Mouse (Mus musculus): Measurements from ENCODE around the gene Mlx. TPM values are rescaled to one million over a fixed set of nuclear protein-coding genes. Genes with fewer than 3 reads are reported as not detected.
"Not testable (repeated sequence)": the region's sequence is repeated elsewhere in the genome, so short reads cannot be mapped to it uniquely, and the experiment has no call there.

Mlx gene
- total RNA-seq, 2 experiments from 2014 or later: 44.9 to 49.9 TPM

DNA sequence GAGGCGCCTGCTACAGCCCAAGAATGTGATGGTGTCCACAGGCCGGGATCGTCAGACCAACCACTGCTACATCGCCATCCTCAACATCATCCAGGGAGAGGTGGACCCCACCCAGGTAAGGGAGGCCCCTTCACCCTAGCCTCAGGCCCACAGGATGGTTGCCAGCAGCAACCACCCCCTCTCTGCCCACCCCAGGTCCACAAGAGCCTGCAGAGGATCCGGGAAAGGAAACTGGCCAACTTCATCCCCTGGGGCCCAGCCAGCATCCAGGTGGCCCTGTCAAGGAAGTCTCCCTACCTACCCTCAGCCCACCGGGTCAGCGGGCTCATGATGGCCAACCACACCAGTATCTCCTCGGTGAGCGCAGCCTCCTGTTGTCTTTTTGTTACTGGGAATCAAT lies 37.9 kb downstream of the Mlx start:
- DNase-seq (ENCODE audit: low spot score in 2 of 2): not testable (repeated sequence)
- intact Hi-C loops (cut with DNase I): loop anchor here (10.0 kb wide), 1 partner anchor 50 kb away; the partner anchor contains the start of genes Ccr10, Cntnap1 and Plekhh3

DNA sequence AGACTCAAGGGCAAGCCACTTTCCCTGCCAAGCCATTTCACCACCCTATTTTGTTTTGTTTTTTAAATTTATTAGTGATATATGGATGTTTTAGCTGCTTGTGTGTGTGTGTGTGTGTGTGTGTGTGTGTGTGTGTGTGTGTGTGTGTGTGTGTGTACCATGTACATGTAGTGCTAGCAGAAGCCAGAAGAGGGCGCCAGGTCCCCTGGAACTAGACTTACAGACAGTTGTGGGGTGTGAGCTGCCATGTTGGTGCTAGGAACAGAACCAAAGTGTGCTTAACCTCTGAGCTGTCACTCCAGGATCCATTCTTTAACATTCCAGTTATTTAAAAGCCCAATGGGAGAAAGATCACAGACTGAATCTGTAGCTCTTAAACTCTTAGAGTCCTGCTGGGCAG lies 40.0 kb downstream of the Mlx start:
- peak; percentile 21 to 42 for DNase-seq (ENCODE audit: low spot score in 2 of 2)
- intact Hi-C loops (cut with DNase I): loop anchor here (10.0 kb wide), 1 partner anchor 48 kb away; the partner anchor contains the start of genes Ccr10, Cntnap1 and Plekhh3

DNA sequence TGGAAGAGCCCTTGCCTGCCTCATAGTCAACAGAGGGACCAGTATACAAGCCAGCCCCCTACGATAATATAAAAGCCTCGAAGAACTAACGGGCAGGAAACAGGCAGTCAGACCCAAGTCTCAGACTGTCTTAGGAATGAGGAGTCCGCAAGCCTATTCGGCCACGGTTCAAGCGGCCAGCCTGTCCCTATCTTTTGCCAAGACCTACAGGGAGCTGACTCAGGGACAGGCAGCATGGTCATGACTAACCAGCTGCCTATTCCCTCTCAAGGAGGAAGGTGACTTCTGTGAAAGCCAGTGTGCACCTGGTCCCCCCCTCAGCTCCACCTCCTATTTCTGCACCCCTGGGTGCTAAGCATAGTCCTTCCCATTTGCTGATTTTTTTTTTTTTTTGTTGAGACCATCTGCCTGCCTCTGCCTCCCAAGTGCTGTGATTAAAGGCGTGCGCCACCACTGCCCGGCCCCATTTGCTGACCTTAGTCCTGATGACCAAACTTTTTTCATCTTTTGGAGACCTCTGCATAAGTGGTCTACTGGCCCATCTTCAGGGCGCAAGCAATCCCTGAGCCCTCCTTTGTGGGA lies 42.0 kb downstream of the Mlx start:
- no peak for DNase-seq (ENCODE audit: low spot score in 2 of 2)
- intact Hi-C loops (cut with DNase I): loop anchor here (10.0 kb wide), 1 partner anchor 46 kb away; the partner anchor contains the start of genes Ccr10, Cntnap1 and Plekhh3

DNA sequence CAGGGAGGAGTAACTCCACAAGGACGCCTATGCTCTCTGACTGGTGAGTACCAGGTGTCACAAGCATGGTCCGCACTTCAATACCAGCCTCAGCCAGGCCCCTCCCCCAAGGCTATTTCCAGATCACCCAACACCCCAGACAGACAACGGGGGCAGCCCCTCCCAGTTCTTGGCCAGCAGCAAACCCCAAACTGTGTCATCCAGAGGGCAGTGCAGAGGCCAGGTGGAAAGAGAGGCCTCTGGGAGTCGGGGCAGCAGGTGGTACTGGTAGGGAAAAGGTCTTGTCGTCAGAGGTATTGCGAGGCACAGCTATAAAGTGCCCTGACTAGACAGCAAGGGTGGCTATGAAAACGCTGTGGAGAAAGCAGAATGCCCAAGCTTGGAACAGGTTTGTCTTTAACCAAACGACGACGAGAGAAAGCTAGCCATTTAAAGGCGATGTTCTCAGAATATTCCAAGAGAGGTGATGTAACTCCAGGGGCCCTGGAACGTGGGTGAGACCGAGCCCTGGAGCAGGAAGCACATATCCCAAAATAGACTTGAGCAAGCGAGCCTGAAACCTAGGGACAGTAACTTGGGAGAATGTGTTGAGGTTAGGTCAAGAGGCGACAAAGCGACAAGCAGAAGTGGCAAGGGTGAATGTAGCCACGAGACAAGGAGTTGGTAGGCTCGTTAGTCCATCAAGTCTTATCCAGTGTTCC lies 43.1 kb downstream of the Mlx start:
- intact Hi-C loops (cut with DNase I): no loop called here
- DNase-seq (ENCODE audit: low spot score in 2 of 2): peak in 1 of 2 experiments; percentile 26

DNA sequence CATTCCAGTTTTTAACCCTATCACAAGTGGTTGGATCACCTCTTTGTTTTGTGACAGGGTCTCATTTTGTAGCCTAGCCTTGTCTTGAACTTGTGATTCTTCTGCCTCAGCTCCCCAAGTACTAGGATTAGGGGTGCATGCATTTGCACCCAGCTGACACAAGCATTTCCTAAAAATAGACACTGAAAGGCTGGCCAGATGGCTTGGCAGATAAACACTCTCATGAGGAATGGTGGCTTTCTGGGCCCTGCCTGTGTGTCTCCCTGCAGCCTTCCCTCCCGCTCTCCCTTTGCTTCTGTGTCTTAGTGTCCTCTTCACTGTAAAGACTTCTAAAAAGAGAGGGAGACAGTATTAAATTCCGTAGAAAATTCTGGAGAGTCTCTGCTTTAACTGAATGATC lies 44.1 kb downstream of the Mlx start:
- intact Hi-C loops (cut with DNase I): no loop called here

DNA sequence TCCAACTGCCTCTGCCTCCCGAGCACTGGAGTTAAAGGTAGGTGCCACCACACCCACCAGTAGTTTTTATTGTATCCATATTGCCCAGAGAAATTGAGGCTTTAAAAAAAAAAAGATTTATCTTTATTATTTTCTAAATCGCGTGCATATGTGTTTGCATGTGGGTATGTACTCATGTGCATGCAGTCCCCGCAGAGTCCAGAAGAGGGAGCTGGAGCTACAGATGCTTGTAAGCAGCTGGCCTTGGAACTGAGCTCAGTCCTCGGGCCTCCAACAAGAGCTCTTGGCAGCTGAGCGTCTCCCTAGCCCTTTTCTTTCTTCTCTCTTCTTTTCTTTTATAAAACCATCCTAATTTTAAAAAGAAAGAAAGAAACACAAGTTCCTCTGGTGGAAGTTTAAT lies 44.6 kb downstream of the Mlx start:
- intact Hi-C loops (cut with DNase I): no loop called here
- DNase-seq (ENCODE audit: low spot score in 2 of 2): peak; percentile 33 to 66

More for the DNA sequence above, 44.1 kb downstream of the Mlx start:
- DNase-seq (ENCODE audit: low spot score in 2 of 2): no peak

DNA sequence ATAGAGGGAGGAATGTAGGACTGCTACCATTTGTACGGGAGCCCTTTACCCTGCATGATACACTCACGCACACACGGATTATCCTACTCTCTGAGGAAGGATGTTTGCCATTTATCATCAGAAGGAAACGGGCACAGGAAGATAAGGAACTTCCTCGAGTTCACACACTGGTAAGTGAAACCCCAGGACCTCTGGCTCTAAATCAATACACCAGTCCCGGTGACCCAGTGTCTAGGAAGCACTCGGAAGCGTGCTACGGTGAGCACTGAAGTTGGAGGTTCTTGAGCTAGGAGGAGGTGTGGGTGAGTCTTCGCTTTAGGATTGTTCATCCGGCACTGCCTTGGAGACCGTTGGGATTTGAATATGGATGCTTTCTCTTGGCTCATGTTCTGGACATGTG lies 46.0 kb downstream of the Mlx start:
- intact Hi-C loops (cut with DNase I): no loop called here
- DNase-seq (ENCODE audit: low spot score in 2 of 2): no peak

DNA sequence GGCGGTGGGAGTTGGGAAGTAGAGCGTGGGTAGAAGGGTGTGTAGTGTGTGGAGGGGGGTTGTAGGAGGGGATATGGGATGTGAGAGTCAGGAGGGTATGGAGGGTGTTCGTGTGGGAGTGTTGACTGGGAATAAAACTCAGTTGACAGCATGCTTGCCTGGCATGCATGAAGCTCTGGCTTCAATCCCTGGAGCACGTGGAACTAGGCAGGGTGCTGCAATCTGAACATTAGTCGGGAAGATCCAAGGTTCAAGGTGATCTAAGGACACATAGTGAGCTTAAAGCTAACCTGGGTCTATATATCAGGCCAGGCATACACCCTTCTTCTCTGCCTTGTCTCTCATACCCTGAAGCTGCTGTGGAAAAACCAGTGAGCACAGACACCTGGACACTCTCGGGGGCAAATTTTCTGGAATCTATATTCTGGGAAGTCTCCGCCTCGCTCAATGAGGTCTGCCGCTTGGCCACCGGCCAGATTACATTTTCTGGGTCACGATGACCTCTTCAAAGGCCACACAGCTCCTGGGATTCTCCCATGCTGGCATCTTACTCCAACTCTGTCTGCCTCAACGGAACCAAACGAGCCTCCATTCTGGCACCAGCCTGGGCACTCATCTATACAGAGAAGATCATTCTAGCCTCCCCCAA lies 47.3 kb downstream of the Mlx start:
- intact Hi-C loops (cut with DNase I): no loop called here
- no peak for DNase-seq (ENCODE audit: low spot score in 2 of 2)

DNA sequence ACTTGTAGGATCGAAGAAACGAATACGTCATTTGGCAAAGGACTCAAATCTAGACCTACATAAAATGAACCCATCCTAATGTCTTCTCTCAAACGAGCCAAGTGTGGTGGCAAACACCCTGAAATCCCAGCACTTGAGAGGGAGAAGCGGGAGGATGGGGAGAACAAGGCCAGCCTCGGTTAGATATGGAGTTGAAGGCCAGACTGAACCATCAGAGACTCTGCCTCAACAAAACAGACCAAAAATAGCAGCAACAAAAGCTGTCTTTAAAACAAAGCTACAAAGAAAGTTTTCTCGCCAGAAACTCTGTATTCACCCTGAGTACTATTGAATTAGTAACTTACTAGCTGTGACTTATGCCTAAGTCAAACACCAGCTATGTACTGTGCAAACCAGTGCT lies 49.9 kb downstream of the Mlx start:
- intact Hi-C loops (cut with DNase I): no loop called here
- no peak for DNase-seq (ENCODE audit: low spot score in 2 of 2)

DNA sequence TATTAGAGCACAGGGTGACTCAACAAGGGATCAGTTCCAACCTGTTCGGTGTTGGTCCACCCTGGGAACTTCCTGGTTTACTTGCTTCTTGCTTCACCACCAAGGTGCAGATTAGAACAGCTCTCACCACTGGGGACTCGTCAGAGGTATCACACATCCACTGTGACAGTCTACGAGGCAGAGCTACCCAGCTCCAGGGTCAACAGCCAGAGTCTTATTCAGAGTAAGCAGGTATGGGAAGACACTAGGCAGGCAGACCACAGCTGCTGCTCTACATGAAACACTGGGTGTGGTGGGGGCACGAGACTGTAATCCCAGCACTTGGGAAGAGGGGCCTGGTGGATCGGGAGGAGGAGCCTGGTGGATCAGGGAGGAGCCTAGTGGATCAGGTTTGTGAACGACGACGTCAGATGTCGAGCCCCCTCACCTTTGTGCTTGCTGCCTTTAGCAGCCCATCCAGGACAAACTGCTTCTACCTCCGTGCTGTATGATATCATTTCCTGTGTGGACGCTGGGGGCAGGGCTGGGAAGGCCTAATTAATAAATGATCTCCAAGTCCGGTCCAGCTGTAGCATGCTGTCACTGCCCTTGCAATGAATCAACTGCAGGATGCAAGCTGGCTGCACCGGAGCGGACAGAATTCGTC lies 51.6 kb downstream of the Mlx start:
- intact Hi-C loops (cut with DNase I): no loop called here
- DNase-seq (ENCODE audit: low spot score in 2 of 2): no peak

DNA sequence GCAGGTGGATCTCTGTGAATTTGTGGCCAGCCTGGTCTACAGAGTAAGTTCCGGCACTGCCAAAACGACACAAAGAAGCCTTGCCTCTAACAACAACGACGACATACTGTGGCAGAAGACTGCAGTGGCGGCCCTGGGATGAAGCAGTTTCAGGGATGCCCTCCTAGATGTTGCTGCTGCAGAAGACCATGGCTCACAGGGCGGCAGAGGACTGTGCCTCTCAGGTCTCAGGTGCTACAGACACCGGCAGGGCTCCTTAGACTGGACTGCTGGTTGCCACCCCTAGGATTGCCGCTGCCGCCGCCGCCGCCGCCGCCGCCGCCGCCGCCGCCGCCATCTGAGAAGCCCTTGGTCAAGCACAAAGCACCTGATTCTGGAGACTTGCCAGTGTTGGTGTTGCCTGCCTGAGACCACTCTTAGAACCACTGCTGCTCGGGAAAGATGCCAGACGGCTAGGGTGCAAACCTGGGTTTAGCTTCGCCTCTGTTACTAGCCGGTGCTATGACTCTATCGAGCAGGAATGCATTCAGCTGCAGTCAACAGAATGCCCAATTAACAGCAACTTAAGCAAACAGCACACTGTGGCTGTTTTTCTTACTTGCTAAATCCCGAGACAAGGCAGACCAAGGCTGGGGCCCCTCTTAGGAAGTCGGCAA lies 53.2 kb downstream of the Mlx start:
- DNase-seq (ENCODE audit: low spot score in 2 of 2): no peak
- intact Hi-C loops (cut with DNase I): no loop called here

DNA sequence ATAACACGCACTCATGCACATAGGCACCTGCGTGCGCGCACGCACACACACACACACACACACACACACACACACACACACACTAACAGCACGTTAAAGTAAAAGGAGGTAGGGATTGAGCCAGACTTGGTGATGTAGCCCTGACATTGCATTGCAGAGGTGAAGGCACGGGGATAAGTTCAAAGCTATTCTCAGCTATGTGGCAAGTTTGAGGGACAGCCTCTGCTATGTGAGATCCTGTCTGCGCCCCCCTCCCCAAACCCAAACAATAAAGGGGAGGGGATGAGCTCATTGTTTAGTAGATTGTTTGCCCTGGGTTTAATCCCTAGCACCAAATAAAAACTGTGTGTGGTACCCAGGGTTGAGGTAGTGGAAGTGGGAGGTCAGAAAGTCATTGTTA lies 54.0 kb downstream of the Mlx start:
- no peak for DNase-seq (ENCODE audit: low spot score in 2 of 2)
- intact Hi-C loops (cut with DNase I): no loop called here

Small RNAs within 50 kb of the gene (microRNA-seq; reads per million reads assigned to microRNA genes)
- gene Gm27626: 0 reads per million in 2 experiments

Other genes starting within 250 kb of the Mlx start
- 10 to 100 TPM; 14.6 to 19.9 TPM for gene Stat5b, start 236.6 kb upstream of the Mlx start, total RNA-seq (2021)
- gene Stat5a, start 227.9 kb upstream of the Mlx start, total RNA-seq (2021): 1 to 10 TPM; 2.5 to 2.6 TPM
- 10 to 100 TPM; 32.9 to 34.2 TPM for gene Stat3, start 147.7 kb upstream of the Mlx start, total RNA-seq (2021)
- gene Cavin1, start 116.4 kb upstream of the Mlx start, total RNA-seq (2021): 10 to 100 TPM; 19.8 to 23.2 TPM
- 100 to 1,000 TPM; 489 to 499 TPM for gene Atp6v0a1, start 77.8 kb upstream of the Mlx start, total RNA-seq (2021)
- 10 to 100 TPM in 1 of 2 experiments, 1 to 10 TPM in 1; 7.3 to 11.9 TPM for gene Naglu, start 17.3 kb upstream of the Mlx start, total RNA-seq (2021)
- 1 to 10 TPM in 1 of 2 experiments, under 1 TPM in 1; 0.42 to 1.1 TPM for gene Hsd17b1, start 8.9 kb upstream of the Mlx start, total RNA-seq (2021)
- gene Coasy, start 4.7 kb upstream of the Mlx start, total RNA-seq (2021): 10 to 100 TPM; 31.1 to 32.0 TPM
- 1 to 10 TPM; 3.7 to 4.0 TPM for gene Psmc3ip, start 8.2 kb downstream of the Mlx start, total RNA-seq (2021)
- 10 to 100 TPM; 53.9 to 58.8 TPM for gene Retreg3, start 32.6 kb downstream of the Mlx start, total RNA-seq (2021)
- 10 to 100 TPM; 52.1 to 52.7 TPM for gene Tubg1, start 32.7 kb downstream of the Mlx start, total RNA-seq (2021)
- gene Tubg2, start 68.6 kb downstream of the Mlx start, total RNA-seq (2021): 10 to 100 TPM; 49.0 to 49.5 TPM
- 100 to 1,000 TPM; 124 to 128 TPM for gene Cntnap1, start 83.2 kb downstream of the Mlx start, total RNA-seq (2021)
- 10 to 100 TPM in 1 of 2 experiments, 1 to 10 TPM in 1; 7.7 to 10.2 TPM for gene Plekhh3, start 84.1 kb downstream of the Mlx start, total RNA-seq (2021)
- gene Ccr10, start 88.2 kb downstream of the Mlx start, total RNA-seq (2021): under 1 TPM; 0.19 to 0.26 TPM
- gene Ezh1, start 139.2 kb downstream of the Mlx start, total RNA-seq (2021): 10 to 100 TPM; 32.4 TPM
- gene Ramp2, start 158.8 kb downstream of the Mlx start, total RNA-seq (2021): 10 to 100 TPM; 40.4 to 44.7 TPM
- gene Vps25, start 166.4 kb downstream of the Mlx start, total RNA-seq (2021): 10 to 100 TPM; 74.6 to 86.7 TPM
- 1 to 10 TPM; 4.7 to 5.7 TPM for gene Wnk4, start 173.3 kb downstream of the Mlx start, total RNA-seq (2021)
- gene Cntd1, start 191.7 kb downstream of the Mlx start, total RNA-seq (2021): under 1 TPM; 0.27 to 0.59 TPM
- 100 to 1,000 TPM in 1 of 2 experiments, 10 to 100 TPM in 1; 97.6 to 101 TPM for gene Coa3, start 191.8 kb downstream of the Mlx start, total RNA-seq (2021)
- gene Becn1, start 215.0 kb downstream of the Mlx start, total RNA-seq (2021): 100 to 1,000 TPM; 198 to 207 TPM
- 100 to 1,000 TPM in 1 of 2 experiments, 10 to 100 TPM in 1; 99.8 to 111 TPM for gene Psme3, start 228.9 kb downstream of the Mlx start, total RNA-seq (2021)
- gene Aoc2, start 237.8 kb downstream of the Mlx start, total RNA-seq (2021): 1 to 10 TPM; 3.4 to 5.4 TPM
- gene Aoc3, start 243.3 kb downstream of the Mlx start, total RNA-seq (2021): 1 to 10 TPM; 1.8 to 2.9 TPM

All from left cerebral cortex, postnatal 14 days (tissue).